Mouse (Mus musculus) erythroblast, embryonic 14.5 days (primary cell): ENCODE data around the gene Gm17581. TPM values are rescaled to one million over a fixed set of nuclear protein-coding genes. Genes with fewer than 3 reads are reported as not detected.
"Not testable (repeated sequence)": the region's sequence is repeated elsewhere in the genome, so short reads cannot be mapped to it uniquely, and the experiment has no call there.

Source experiments
- H3K27me3 ChIP-seq: 2 replicates; pipeline ENCODE4 v1.6.1; 2012; ENCODE audit warnings: inconsistent platforms; ENCODE audit not compliant: control insufficient read depth
- H3K36me3 ChIP-seq: 2 replicates; pipeline ENCODE4 v1.6.1; 2012; ENCODE audit warnings: mild to moderate bottlenecking, inconsistent platforms; ENCODE audit not compliant: control insufficient read depth
- H3K4me1 ChIP-seq: 2 replicates; pipeline ENCODE4 v1.6.1; 2012; ENCODE audit warnings: inconsistent platforms; ENCODE audit not compliant: control insufficient read depth
- H3K4me3 ChIP-seq: replicated peaks from 2 replicates; pipeline ENCODE3; 2012; ENCODE audit warnings: moderate library complexity, mild to moderate bottlenecking, inconsistent platforms
- H3K9me3 ChIP-seq: 2 replicates; pipeline ENCODE4 v1.6.1; 2012; ENCODE audit warnings: low read length, inconsistent platforms, mixed read lengths; ENCODE audit not compliant: control insufficient read depth
- GATA1 ChIP-seq: IDR thresholded peaks from 2 replicates; pipeline ENCODE4 v1.6.1; 2012; ENCODE audit warnings: low read length, inconsistent platforms, mixed read lengths
- TAL1 ChIP-seq: IDR thresholded peaks from 3 replicates; pipeline ENCODE4 v1.6.1; 2012; ENCODE audit warnings: low read length, inconsistent platforms, mixed read lengths
- polyA plus RNA-seq: library from polyadenylated mRNA; stranded (reverse); fragments of >175 nt; gene quantifications from 2 replicates; pipeline ENCODE4 v1.2.3, GENCODE M21; 2012

Gene Gm17581
- not detected in 2 replicates for polyA plus RNA-seq

DNA sequence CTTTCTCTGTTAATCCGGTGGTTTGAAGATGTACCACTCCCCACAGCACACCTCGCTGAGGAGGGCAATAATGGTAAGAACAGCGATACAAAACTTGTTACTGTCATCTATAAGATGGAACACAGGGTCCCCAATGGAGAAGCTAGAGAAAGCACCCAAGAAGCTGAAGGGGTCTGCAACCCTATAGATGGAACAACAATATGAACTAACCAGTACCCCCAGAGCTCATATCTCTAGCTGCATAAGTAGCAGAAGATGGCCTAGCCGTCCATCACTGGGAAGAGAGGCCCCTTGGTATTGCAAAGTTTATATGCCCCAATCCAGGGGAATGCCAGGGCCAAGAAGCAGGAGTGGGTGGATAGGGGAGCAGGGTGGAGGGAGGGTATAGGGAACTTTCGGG, at the start of gene Gm17581:
Gene Gm17581 (minus strand): TSS at position 101 of the 400 bp plus-strand sequence.
- not testable (repeated sequence) for H3K9me3 ChIP-seq, H3K4me3 ChIP-seq, H3K4me1 ChIP-seq, H3K27me3 ChIP-seq, H3K36me3 ChIP-seq

DNA sequence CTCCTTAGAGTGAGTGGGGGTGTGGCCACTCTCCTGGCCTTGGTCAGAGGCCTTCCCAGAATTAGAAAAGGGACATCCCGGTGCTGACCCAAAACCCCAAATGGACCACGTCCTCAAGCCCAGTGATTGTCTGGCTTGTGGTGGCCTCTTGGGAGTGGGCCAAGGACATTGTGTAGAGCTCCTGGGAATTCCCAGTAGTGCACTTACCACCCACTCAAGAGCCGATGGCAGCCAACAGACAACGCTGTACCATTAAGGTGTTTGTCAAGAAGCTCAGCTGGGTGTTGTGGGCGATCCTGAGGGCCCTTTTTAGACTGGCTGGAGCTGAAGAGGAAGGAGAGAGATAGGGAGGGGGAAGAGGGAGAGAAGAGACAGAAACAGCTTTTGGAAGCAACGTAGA, 48.9 kb upstream of the Gm17581 start:
- TF ChIP-seq GATA1 (no peak), TAL1 (no peak)
- Histone ChIP-seq H3K9me3 (no peaks in the 10 kb centered on the region), H3K36me3 (no peaks in the 10 kb centered on the region), H3K27me3 (peaks cover 10% of the 10 kb centered on the region), H3K4me3 (no peak overlapping the region), H3K4me1 (no peaks in the 10 kb centered on the region)

DNA sequence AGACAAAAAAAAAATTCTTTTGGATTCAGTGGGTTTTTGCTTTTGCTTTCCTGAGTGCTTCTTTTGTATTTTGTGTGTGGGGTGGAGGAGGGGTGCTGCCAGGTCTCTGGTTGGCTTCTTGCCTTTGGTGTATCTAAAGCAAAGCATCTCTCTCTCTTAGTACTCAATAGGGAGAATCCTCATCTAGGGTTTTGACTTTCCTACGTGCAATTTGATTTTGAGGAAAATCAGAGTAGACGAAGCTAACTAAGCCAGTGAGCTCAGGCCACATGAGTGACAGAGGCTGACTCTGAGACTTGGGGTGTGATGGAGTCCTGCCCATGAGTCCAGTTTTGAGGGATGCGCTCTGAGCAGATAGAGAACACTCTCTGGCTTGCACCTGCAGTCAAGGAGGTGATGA, 43.8 kb upstream of the Gm17581 start:
- Histone ChIP-seq H3K27me3 (peaks cover 46% of the 10 kb centered on the region), H3K36me3 (no peaks in the 10 kb centered on the region), H3K4me1 (peaks cover 2% of the 10 kb centered on the region), H3K9me3 (no peaks in the 10 kb centered on the region; the same call in 1 of the 2 replicates), H3K4me3 (no peak overlapping the region)
- TF ChIP-seq GATA1, result no peak
- no peak for TF ChIP-seq TAL1

DNA sequence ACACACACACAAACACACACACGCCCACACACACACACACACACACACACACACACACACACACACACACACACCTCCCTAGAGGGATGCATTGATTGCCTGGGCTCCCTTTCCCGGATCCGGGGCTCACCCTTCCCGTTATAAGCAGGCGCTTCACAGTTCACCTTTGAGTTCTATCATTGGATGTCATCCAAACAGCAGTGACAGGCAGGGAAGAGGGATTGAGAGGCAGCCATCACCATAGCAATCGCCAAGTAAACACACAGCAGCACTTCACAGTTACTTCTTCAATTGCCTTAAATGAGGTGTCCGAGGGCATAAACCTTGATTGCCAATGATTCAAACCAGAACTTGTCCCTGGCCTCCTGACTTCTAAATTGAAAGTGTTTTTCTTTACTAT, 43.4 kb upstream of the Gm17581 start:
- H3K36me3 ChIP-seq, result no peaks in the 10 kb centered on the region
- TF ChIP-seq GATA1, result no peak
- no peak for TF ChIP-seq TAL1
- no peak overlapping the region for H3K4me3 ChIP-seq
- peaks cover 50% of the 10 kb centered on the region for H3K27me3 ChIP-seq
- H3K4me1 ChIP-seq, result peaks cover 2% of the 10 kb centered on the region
- no peaks in the 10 kb centered on the region; the same call in 1 of the 2 replicates for H3K9me3 ChIP-seq

DNA sequence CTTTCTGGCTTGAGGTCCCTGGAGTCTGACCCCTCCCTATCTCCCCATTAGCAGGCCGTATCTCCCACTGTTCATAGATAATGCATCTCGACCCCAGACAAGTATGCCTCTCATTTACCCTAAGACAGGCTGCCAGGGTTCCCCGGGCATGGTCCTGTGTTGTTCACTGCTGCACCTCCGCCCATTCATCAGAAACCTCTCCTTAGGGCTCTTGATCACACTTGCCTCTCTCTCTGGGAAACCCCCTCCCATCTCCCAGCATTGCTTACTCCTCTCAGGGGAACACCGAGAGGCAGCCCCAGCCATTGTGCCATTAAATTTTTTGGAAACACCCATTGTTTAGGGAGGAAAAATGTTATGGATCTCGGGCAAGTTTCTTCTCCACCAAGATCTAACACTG, 42.3 kb upstream of the Gm17581 start:
- no peak overlapping the region for H3K4me3 ChIP-seq
- TF ChIP-seq GATA1, result no peak
- no peak for TF ChIP-seq TAL1
- peaks cover 2% of the 10 kb centered on the region for H3K4me1 ChIP-seq
- H3K36me3 ChIP-seq, result no peaks in the 10 kb centered on the region
- H3K9me3 ChIP-seq, result no peaks in the 10 kb centered on the region; the same call in 1 of the 2 replicates
- H3K27me3 ChIP-seq, result peaks cover 61% of the 10 kb centered on the region

DNA sequence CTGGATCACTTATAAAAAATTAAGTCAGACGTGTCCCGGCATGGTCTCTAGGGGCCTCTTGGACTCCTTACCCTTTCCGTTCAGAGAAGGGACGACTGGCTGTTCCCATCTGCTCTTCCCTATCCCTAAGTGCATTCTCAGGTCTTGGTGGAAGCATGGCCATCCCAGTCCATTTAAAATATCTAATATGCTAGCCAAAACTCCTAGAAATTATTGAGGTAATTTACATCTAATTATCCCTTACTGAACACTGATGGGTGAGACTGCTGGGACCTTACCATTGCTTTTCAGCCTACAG, 42.0 kb upstream of the Gm17581 start:
- no peaks in the 10 kb centered on the region; the same call in 1 of the 2 replicates for H3K9me3 ChIP-seq
- no peak overlapping the region for H3K4me3 ChIP-seq
- TF ChIP-seq GATA1, result no peak
- H3K4me1 ChIP-seq, result peaks cover 2% of the 10 kb centered on the region
- H3K27me3 ChIP-seq, result peaks cover 64% of the 10 kb centered on the region
- no peaks in the 10 kb centered on the region for H3K36me3 ChIP-seq

DNA sequence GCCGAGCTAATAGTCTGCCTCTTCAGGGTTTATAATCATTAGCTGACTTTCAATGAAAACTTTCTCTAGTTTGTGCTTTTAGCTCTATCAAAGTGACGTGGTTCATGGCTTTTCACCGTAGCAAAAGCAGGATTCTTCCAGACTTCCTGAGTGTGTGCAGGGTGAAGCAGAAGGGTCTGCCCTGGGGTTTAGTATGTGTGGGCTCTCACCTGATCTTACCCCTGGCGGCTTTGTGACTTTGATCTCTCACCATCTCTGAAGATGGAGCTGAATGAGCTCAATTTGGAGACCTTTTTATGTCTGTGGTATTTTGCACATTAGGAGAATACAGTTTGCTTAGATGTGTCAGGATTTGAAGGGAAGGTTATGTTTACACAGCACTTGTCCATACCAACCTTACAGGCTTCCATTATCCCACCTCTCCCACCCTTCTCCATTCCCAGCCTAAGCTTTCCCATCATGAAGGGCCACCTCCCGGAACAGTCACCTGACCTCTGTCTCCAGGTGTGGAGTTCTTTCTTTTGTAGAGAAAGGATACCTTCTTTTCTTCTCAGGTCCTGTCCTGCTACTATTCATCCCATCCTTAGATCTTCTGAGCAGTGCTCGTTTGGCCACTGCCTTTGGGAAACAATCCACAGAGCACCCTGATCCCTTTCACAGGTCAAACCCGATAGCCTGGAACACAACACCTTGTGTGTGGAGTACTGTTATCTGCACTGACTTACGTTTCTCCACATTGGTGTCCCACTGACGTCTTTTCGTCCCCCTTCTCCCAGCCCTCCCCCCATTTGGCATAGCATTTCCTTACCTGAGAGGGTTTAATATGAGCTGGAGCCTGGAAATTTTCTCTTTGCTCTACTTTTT, 41.4 kb upstream of the Gm17581 start:
- peaks cover 2% of the 10 kb centered on the region for H3K4me1 ChIP-seq
- H3K36me3 ChIP-seq, result no peaks in the 10 kb centered on the region
- H3K27me3 ChIP-seq, result peaks cover 68% of the 10 kb centered on the region
- no peak overlapping the region for H3K4me3 ChIP-seq
- TF ChIP-seq TAL1 (no peak), GATA1 (no peak)
- H3K9me3 ChIP-seq, result no peaks in the 10 kb centered on the region; the same call in 1 of the 2 replicates

DNA sequence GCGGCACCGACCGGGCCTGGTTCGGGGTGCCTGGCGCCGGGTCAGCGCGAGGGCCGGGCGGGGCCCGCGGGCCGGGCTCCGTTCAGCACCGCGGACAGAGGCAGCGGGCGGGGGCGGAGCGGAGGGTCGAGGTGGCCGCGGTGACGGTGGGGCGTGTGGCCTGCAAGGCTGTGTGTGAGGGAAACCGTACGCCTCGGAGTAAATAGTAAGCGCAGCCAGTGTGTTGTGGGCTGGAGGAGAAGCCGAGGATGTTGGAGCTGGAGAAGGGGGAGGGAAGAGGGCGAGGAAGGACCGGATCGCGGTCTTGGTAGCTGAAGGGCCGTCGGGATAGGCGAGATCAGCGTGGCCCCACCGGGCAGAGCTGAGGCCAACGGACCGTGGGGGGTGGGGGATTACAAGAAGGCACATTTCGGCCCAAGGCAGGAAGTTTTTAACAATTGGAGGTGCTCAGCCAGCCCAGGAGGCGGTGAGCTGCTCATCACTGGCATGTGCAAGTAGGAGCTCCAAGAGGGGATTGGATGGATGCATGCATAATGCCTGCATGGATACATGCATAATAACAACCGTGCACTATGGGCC, 40.1 kb upstream of the Gm17581 start:
- no peaks in the 10 kb centered on the region; the same call in 1 of the 2 replicates for H3K9me3 ChIP-seq
- peaks cover 72% of the 10 kb centered on the region for H3K27me3 ChIP-seq
- H3K4me1 ChIP-seq, result peaks cover 2% of the 10 kb centered on the region
- no peak for TF ChIP-seq TAL1
- no peak for TF ChIP-seq GATA1
- no peaks in the 10 kb centered on the region for H3K36me3 ChIP-seq
- H3K4me3 ChIP-seq, result no peak overlapping the region

DNA sequence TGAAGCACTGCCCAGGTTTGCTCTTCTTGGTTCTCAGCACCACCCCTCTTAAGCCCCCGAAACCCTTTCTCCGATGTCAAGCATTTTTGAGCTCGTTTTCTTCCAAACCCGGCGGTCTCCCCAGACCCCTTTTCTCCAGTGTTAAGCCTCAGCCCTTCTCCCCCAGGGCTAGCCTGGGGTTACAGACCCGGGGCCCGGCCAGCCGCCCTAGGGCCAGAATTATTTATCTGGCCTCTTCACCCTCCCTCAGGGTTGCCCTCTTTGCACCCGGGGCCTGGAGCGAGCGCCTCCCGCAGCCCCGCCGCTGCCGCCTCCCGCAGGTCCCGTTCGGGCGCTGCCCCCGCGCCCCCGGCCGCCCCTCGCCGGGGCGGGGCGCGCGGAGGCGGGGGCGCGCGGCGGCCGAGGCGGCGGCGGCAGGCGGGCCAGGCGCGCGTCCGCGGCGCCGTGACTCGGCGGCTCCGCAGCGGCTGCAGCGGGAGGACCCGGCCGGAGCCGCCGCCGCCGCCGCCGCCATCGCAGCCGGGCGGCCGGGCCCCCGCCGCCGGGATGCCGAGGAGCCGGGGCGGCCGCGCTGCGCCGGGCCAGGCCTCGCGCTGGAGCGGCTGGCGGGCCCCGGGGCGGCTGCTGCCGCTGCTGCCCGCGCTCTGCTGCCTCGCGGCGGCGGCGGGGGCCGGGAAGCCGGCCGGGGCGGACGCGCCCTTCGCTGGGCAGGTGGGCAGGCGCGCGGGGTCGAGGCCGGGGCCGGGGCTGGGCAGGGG, 39.4 kb upstream of the Gm17581 start, which contains the start of gene Mmp24:
Gene Mmp24 (plus strand): TSS at position 416 of the 758 bp plus-strand sequence.
- Histone ChIP-seq H3K9me3 (no peaks in the 10 kb centered on the region; the same call in 1 of the 2 replicates), H3K27me3 (peaks cover 72% of the 10 kb centered on the region), H3K36me3 (no peaks in the 10 kb centered on the region), H3K4me3 (no peak within 1 kb of the TSS), H3K4me1 (peaks cover 2% of the 10 kb centered on the region)
- TF ChIP-seq TAL1 (no peak), GATA1 (no peak)
